Mouse (Mus musculus): ENCODE results near the gene Blcap.

The Blcap gene

GRCm38 (mm10) chr2:157519452-157519851 is 51.6 kb downstream of the Blcap start:
- in situ Hi-C loops (cut with MboI, MseI): no loop called here

- in situ Hi-C loops (cut with MboI, MseI): no loop called here
Observed at GRCm38 (mm10) chr2:157518451-157518850, 52.6 kb downstream of the Blcap start.

- in situ Hi-C loops (cut with MboI, MseI): no loop called here
Observed at GRCm38 (mm10) chr2:157517526-157517925, 53.5 kb downstream of the Blcap start.

GRCm38 (mm10) chr2:157514353-157514752 is 56.7 kb downstream of the Blcap start:
- in situ Hi-C loops (cut with MboI, MseI): no loop called here

- in situ Hi-C loops (cut with MboI, MseI): no loop called here
Observed at GRCm38 (mm10) chr2:157513737-157514208, 57.3 kb downstream of the Blcap start.

- in situ Hi-C loops (cut with MboI, MseI): no loop called here
Observed at GRCm38 (mm10) chr2:157512859-157513258, 58.2 kb downstream of the Blcap start.

GRCm38 (mm10) chr2:157510031-157510430 is 61.0 kb downstream of the Blcap start:
- in situ Hi-C loops (cut with MboI, MseI): no loop called here

GRCm38 (mm10) chr2:157509182-157509581 is 61.9 kb downstream of the Blcap start:
- in situ Hi-C loops (cut with MboI, MseI): no loop called here

- in situ Hi-C loops (cut with MboI, MseI): no loop called here
Observed at GRCm38 (mm10) chr2:157506779-157507178, 64.3 kb downstream of the Blcap start.

All from regulatory T cell (primary cell).